Mouse (Mus musculus) liver, embryonic 15.5 days (tissue): ENCODE data around the gene Ric8b. TPM values are rescaled to one million over a fixed set of nuclear protein-coding genes. Genes with fewer than 3 reads are reported as not detected.

Source experiments
- ATAC-seq: fragments of 200-750 bp; cut with Nextera tagmentation; 2 replicates; pipeline ENCODE4 v1.8.0; 2017; ENCODE audit warnings: moderate number of reproducible peaks, mild to moderate bottlenecking, moderate library complexity; ENCODE audit not compliant: insufficient read depth
- H3K27ac ChIP-seq: fragments of 300-500 bp; sonication (generic); replicated peaks from 2 replicates; pipeline ENCODE4 v1.5.1; 2015; ENCODE audit warnings: mild to moderate bottlenecking, inconsistent platforms
- H3K27me3 ChIP-seq: fragments of 300-500 bp; sonication (generic); 2 replicates; pipeline ENCODE4 v1.6.1; 2015; ENCODE audit warnings: mild to moderate bottlenecking, inconsistent platforms
- H3K36me3 ChIP-seq: fragments of 300-500 bp; sonication (generic); replicated peaks from 2 replicates; pipeline ENCODE4 v1.6.1; 2015; ENCODE audit warnings: moderate library complexity, mild to moderate bottlenecking, inconsistent platforms
- H3K4me1 ChIP-seq: fragments of 300-500 bp; sonication (generic); replicated peaks from 2 replicates; pipeline ENCODE4 v1.6.1; 2015; ENCODE audit warnings: inconsistent platforms
- H3K4me2 ChIP-seq: fragments of 300-500 bp; sonication (generic); 2 replicates; pipeline ENCODE4 v1.6.1; 2015; ENCODE audit warnings: moderate library complexity, mild to moderate bottlenecking, inconsistent platforms
- H3K4me3 ChIP-seq: fragments of 300-500 bp; sonication (generic); replicated peaks from 2 replicates; pipeline ENCODE4 v1.5.1; 2015; ENCODE audit warnings: mild to moderate bottlenecking, inconsistent platforms
- H3K9ac ChIP-seq: fragments of 300-500 bp; sonication (generic); 2 replicates; pipeline ENCODE4 v1.6.1; 2015; ENCODE audit warnings: moderate library complexity, mild to moderate bottlenecking, inconsistent platforms
- H3K9me3 ChIP-seq: fragments of 300-500 bp; sonication (generic); replicated peaks from 2 replicates; pipeline ENCODE4 v1.6.1; 2016; ENCODE audit warnings: inconsistent platforms
- WGBS: fragments of 180-500 bp; shearing (Covaris S2); methylation state at CpG from one replicate; pipeline ENCODE4 v1.1.7; 2015; ENCODE audit warnings: mixed read lengths; ENCODE audit not compliant: insufficient replicate concordance; 5-methylcytosine and 5-hydroxymethylcytosine counted together
- polyA plus RNA-seq: library from polyadenylated mRNA; unstranded; fragments of >200 nt; fragmentation: Nextera tagmentation; extraction: Ambion mirVana; gene quantifications from 2 replicates; pipeline ENCODE4 v1.2.1, GENCODE M21; 2015

Gene Ric8b
- polyA plus RNA-seq, 1 experiment from 2014 or later, result 3.6 TPM

DNA sequence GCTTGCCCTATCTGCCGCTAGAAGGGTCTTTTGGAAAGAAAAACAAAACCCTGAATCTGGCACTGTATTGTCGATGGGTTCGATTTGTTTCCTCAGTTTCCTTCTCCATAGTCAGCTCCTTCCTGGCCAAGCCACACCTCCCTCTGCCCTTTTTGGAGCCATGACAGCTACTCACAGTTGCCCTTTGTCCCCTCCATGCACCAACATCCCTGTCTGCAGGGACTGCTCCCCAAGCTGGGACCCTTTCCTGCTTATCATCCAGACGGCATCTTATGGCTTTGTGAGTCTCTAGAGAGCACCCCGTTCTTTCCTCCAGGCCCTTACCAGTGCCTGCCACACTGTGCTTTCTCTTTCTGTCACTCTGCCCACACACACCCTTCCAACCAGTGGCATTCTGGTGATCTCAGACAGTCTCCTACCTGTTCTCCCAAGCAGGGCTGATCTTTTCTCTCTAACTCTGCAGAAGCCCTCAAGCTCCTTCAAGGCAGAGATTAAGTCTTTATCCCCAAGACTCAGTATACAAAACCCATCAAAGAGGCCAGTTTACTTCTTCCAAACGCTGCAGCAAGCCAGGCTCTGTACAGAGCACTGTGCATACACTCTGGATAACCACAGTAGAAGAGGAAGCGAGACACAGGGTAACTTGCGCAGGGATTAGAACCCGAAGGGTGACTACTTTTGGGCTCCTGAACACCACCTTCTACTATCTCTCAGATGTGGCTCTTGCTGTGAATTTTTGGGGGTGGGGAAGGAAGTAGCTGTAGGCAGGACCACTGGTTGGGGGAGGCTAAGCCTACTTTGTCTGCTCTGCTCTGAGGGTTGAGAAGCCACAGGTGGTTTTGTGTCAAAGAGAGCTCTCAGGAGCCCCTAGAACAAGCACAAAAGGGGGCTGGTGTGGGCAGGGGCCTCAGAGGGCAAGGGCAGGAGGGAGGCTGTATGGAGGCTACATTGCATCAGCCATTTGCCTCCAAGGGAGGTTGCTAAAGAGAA, 20.2 kb upstream of the Ric8b start:
- Histone ChIP-seq H3K9ac (no peak overlapping the region), H3K4me1 (peaks cover 11% of the 10 kb centered on the region), H3K9me3 (no peaks in the 10 kb centered on the region), H3K4me3 (no peak overlapping the region), H3K27ac (no peak overlapping the region), H3K4me2 (no peak overlapping the region), H3K36me3 (no peaks in the 10 kb centered on the region), H3K27me3 (no peaks in the 10 kb centered on the region)
- 27% methylated on average over 9 of the region's 9 CpGs for WGBS
- no peak for ATAC-seq

GRCm38 (mm10) chr10:84898144-84898979, 19.1 kb upstream of the Ric8b start:
- WGBS, result 20% methylated on average over 3 of the region's 3 CpGs
- Histone ChIP-seq H3K9ac (no peak overlapping the region), H3K4me1 (peaks cover 11% of the 10 kb centered on the region), H3K4me3 (no peak overlapping the region), H3K9me3 (no peaks in the 10 kb centered on the region), H3K27ac (no peak overlapping the region), H3K4me2 (no peak overlapping the region), H3K27me3 (no peaks in the 10 kb centered on the region), H3K36me3 (no peaks in the 10 kb centered on the region)
- ATAC-seq, result peak; percentile 22; the same call in 1 of the 2 replicates

GRCm38 (mm10) chr10:84901676-84902075, 15.7 kb upstream of the Ric8b start:
- Histone ChIP-seq H3K4me3 (no peak overlapping the region), H3K9me3 (no peaks in the 10 kb centered on the region), H3K27me3 (no peaks in the 10 kb centered on the region), H3K4me2 (no peak overlapping the region), H3K9ac (no peak overlapping the region), H3K4me1 (peaks cover 11% of the 10 kb centered on the region), H3K36me3 (no peaks in the 10 kb centered on the region), H3K27ac (no peak overlapping the region)
- ATAC-seq, result no peak
- 67% methylated on average over 5 of the region's 5 CpGs for WGBS

DNA sequence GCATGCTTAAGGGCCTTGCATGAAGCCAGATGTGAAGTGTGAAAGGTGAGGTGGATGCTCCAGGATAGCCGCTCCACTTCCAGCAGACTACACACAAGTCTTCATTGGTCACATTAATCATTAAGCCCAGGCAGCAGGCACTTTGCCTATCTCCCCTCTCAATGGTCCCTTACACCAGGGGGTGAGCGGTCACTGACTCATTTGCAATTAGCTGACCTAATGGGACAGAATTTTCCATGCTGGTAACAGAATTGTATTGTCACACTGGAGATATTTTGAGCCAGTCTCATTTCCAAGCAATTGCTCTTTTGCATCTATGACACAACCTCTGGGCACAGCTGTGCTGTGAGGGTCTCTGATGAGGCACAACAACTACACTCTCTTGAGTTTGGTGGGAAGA, 15.2 kb upstream of the Ric8b start:
- H3K9ac ChIP-seq, result no peak overlapping the region
- ATAC-seq, result no peak
- peaks cover 11% of the 10 kb centered on the region for H3K4me1 ChIP-seq
- WGBS, result 65% methylated on average over 2 of the region's 2 CpGs
- H3K27ac ChIP-seq, result no peak overlapping the region
- no peak overlapping the region for H3K4me2 ChIP-seq
- no peaks in the 10 kb centered on the region for H3K27me3 ChIP-seq
- H3K4me3 ChIP-seq, result no peak overlapping the region
- H3K9me3 ChIP-seq, result no peaks in the 10 kb centered on the region
- H3K36me3 ChIP-seq, result no peaks in the 10 kb centered on the region

GRCm38 (mm10) chr10:84903307-84903706, 14.1 kb upstream of the Ric8b start:
- no peak overlapping the region for H3K27ac ChIP-seq
- no peaks in the 10 kb centered on the region for H3K27me3 ChIP-seq
- ATAC-seq, result no peak
- no peak overlapping the region for H3K4me3 ChIP-seq
- 47% methylated on average over 7 of the region's 7 CpGs for WGBS
- H3K36me3 ChIP-seq, result no peaks in the 10 kb centered on the region
- H3K4me2 ChIP-seq, result no peak overlapping the region
- H3K4me1 ChIP-seq, result peaks cover 5% of the 10 kb centered on the region
- no peak overlapping the region for H3K9ac ChIP-seq
- no peaks in the 10 kb centered on the region for H3K9me3 ChIP-seq

DNA sequence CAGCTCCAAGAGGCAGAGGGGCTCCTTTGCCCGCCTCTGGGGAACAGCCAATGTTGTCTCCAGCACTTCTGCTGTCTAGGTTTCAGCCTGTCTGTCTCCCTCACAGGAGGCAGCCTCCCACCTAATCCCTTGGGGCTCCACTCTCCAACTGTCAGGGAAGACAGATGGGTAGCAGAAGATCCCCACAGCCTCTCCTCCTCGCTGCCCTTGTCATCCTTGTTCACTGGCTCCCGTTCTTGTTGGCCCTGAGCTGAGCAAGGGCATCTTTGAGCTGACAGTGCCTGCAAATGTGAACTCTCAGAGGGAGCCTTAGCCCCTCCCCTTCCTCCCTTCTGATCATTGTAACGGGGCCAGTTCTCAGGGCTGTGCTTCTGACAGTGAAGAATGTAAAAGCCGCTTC, 13.7 kb upstream of the Ric8b start:
- ATAC-seq, result no peak

GRCm38 (mm10) chr10:84906895-84907294, 10.5 kb upstream of the Ric8b start:
- Histone ChIP-seq H3K27ac (no peak overlapping the region), H3K4me1 (no peaks in the 10 kb centered on the region), H3K27me3 (no peaks in the 10 kb centered on the region), H3K9me3 (no peaks in the 10 kb centered on the region), H3K9ac (no peak overlapping the region), H3K4me3 (no peak overlapping the region), H3K36me3 (no peaks in the 10 kb centered on the region), H3K4me2 (no peak overlapping the region)
- WGBS, result 76% methylated on average over 9 of the region's 9 CpGs
- no peak for ATAC-seq

More for the DNA sequence above, 13.7 kb upstream of the Ric8b start:
- Histone ChIP-seq H3K4me2 (peak overlapping the region; percentile 11; the same call in 1 of the 2 replicates), H3K4me3 (no peak overlapping the region), H3K27me3 (no peaks in the 10 kb centered on the region), H3K27ac (no peak overlapping the region), H3K9ac (no peak overlapping the region), H3K9me3 (no peaks in the 10 kb centered on the region), H3K36me3 (no peaks in the 10 kb centered on the region), H3K4me1 (peaks cover 1% of the 10 kb centered on the region)
- 6% methylated on average over 5 of the region's 5 CpGs for WGBS

DNA sequence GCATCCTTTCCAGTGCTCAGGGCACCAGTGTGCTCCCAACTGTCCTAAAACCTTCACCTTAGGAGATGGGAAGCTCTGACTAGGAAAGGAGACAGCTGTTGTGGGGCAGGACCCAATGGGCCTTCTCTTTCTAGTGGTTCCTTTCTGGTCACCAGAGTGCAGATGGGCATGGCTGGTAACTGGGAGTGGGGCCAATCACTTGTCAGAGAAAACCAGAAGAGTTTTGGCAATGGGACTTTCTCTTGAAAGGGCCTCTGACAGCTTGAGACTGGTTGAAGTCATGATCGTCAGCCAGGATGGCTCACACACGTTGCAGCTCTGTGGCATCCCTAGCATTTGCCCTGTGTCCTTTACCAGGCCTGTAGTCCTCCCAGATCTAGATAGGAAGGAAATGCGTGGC, 9.4 kb upstream of the Ric8b start:
- no peak overlapping the region for H3K4me2 ChIP-seq
- H3K27ac ChIP-seq, result no peak overlapping the region
- WGBS, result 31% methylated on average over 3 of the region's 3 CpGs
- no peaks in the 10 kb centered on the region for H3K9me3 ChIP-seq
- no peaks in the 10 kb centered on the region for H3K27me3 ChIP-seq
- no peak for ATAC-seq
- H3K9ac ChIP-seq, result no peak overlapping the region
- no peaks in the 10 kb centered on the region for H3K36me3 ChIP-seq
- H3K4me1 ChIP-seq, result no peaks in the 10 kb centered on the region
- H3K4me3 ChIP-seq, result no peak overlapping the region

DNA sequence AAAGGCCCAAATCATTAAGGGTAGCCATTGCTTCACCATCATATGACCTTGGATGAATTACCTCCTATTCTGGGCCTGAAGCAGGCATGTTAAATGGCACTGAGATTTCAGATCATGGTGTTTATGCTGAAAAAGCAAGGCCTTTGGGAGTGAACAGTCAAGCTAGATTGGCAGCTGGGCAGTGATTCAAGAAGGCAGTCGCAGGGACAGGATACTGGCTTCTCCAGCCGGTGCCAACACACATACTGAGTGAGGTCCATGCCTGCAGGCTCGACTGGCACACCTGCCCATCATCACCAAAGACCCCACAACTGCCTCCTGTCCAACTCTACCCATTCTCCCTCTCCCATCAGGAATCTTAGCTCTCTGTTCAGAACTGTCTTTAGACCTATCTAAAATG, 8.9 kb upstream of the Ric8b start:
- WGBS, result 66% methylated on average over 3 of the region's 3 CpGs
- no peak for ATAC-seq
- no peak overlapping the region for H3K4me3 ChIP-seq

DNA sequence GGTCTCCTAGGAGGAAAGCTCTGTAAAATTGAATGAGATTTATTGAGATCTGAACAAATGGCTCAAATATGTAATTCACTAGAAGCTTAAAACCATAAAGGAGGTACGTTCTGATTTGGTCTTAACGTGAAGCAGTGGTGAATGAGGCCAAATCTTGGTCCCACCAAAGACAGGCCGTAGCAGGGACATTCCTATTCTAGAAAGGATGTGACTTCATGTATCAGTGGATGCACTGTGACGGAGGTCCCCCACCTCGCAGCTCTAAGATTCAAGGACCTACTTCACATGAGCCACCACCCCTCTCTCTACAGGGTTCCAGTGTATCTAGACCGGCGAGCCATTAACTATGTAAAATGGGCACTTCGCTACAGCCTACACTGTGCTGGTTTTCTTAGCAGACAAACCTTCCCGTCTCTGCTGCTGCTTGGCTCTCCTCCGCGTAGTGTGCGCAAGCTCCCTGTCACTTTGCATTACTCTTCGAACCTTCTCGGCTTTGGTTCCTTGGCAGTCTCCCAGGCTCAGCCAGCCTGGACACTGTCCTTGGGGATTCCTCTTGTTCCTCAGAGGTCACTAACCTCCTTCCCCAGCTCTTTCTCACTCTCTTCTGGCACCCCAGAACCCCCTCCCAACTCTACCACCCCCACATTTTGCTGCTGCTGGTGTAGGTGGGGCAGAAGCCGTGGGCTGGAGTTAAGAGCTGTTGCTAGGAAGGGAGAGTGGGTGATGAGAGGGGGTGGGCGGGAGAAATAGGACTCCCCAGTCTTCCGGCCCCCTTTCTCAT, 8.2 kb upstream of the Ric8b start:
- WGBS, result 76% methylated on average over 17 of the region's 17 CpGs
- Histone ChIP-seq H3K4me3 (no peak overlapping the region), H3K27me3 (no peaks in the 10 kb centered on the region), H3K27ac (no peak overlapping the region), H3K9ac (no peak overlapping the region), H3K4me2 (no peak overlapping the region), H3K4me1 (no peaks in the 10 kb centered on the region), H3K36me3 (no peaks in the 10 kb centered on the region), H3K9me3 (no peaks in the 10 kb centered on the region)
- no peak for ATAC-seq

More for the DNA sequence above, 8.9 kb upstream of the Ric8b start:
- Histone ChIP-seq H3K27me3 (no peaks in the 10 kb centered on the region), H3K4me1 (no peaks in the 10 kb centered on the region), H3K36me3 (no peaks in the 10 kb centered on the region), H3K4me2 (no peak overlapping the region), H3K9ac (no peak overlapping the region), H3K9me3 (no peaks in the 10 kb centered on the region), H3K27ac (no peak overlapping the region)
